Mouse (Mus musculus) kidney, embryonic 16.5 days (tissue): ENCODE results near the gene Prim2. TPM values are rescaled to one million over a fixed set of nuclear protein-coding genes. Genes with fewer than 3 reads are reported as not detected.

ENCODE experiments used
- ATAC-seq: fragments of 200-750 bp; cut with Nextera tagmentation; 2 replicates; pipeline ENCODE4 v1.8.0; 2017; ENCODE audit warnings: moderate TSS enrichment; ENCODE audit not compliant: low FRiP score, low TSS enrichment
- H3K27ac ChIP-seq: fragments of 300-500 bp; sonication (generic); 2 replicates; pipeline ENCODE4 v1.5.1; 2014; ENCODE audit warnings: low read length
- H3K27me3 ChIP-seq: fragments of 300-500 bp; sonication (generic); 2 replicates; pipeline ENCODE4 v1.6.1; 2014; ENCODE audit warnings: low read length, control low read depth, mixed read lengths; ENCODE audit not compliant: insufficient read depth
- H3K36me3 ChIP-seq: fragments of 300-500 bp; sonication (generic); 2 replicates; pipeline ENCODE4 v1.6.1; 2014; ENCODE audit warnings: low read length, control low read depth, mixed read lengths; ENCODE audit not compliant: insufficient read depth
- H3K4me1 ChIP-seq: fragments of 300-500 bp; sonication (generic); 2 replicates; pipeline ENCODE4 v1.6.1; 2014; ENCODE audit warnings: low read length, control low read depth, mixed read lengths; ENCODE audit not compliant: insufficient read depth
- H3K4me2 ChIP-seq: fragments of 300-500 bp; sonication (generic); replicated peaks from 2 replicates; pipeline ENCODE4 v1.6.1; 2014; ENCODE audit warnings: low read depth, low read length
- H3K4me3 ChIP-seq: fragments of 300-500 bp; sonication (generic); 2 replicates; pipeline ENCODE4 v1.5.1; 2014; ENCODE audit warnings: mild to moderate bottlenecking, low read length
- H3K9ac ChIP-seq: fragments of 300-500 bp; sonication (generic); replicated peaks from 2 replicates; pipeline ENCODE4 v1.6.1; 2014; ENCODE audit warnings: low read length
- H3K9me3 ChIP-seq: fragments of 300-500 bp; sonication (generic); 2 replicates; pipeline ENCODE4 v1.6.1; 2016; ENCODE audit warnings: low read length, control low read depth
- WGBS: fragments of 180-500 bp; shearing (Covaris S2); extraction: QIAGEN DNeasy Blood & Tissue Kit; methylation state at CpG from one replicate; pipeline ENCODE4 v1.1.7; 2014; 5-methylcytosine and 5-hydroxymethylcytosine counted together
- polyA plus RNA-seq: library from polyadenylated mRNA; unstranded; fragments of >200 nt; fragmentation: Nextera tagmentation; extraction: Ambion mirVana; gene quantifications from 2 replicates; pipeline ENCODE4 v1.2.1, GENCODE M21; 2015

Gene Prim2
- polyA plus RNA-seq, 1 experiment from 2014 or later: 35.8 TPM

DNA sequence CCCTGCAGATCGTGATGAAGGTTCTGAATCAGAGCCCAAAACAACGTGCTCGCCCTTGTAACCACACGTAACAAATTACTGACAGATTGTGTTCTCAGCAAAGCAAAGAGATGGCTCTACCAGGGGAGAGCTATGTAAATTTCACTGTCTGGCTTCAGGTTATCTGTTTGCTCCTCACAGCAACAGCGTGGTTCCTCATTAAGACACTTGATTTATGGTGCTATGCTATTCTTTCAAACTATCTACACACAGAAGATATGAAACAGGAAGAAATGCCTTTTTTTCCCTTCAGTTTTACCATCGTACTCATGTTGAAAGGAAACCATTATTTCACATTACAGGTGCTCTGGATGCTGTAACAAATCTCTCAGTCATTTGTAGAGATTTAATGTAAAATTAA, 179.4 kb downstream of the Prim2 start:
- no peak overlapping the region for H3K4me3 ChIP-seq
- H3K27me3 ChIP-seq: no peaks in the 10 kb centered on the region
- ATAC-seq: no peak
- no peak overlapping the region for H3K4me2 ChIP-seq
- no peaks in the 10 kb centered on the region for H3K4me1 ChIP-seq
- H3K27ac ChIP-seq: no peak overlapping the region
- WGBS: 51% methylated on average over 6 of the region's 6 CpGs
- H3K9ac ChIP-seq: no peak overlapping the region
- no peaks in the 10 kb centered on the region for H3K36me3 ChIP-seq
- H3K9me3 ChIP-seq: no peaks in the 10 kb centered on the region

DNA sequence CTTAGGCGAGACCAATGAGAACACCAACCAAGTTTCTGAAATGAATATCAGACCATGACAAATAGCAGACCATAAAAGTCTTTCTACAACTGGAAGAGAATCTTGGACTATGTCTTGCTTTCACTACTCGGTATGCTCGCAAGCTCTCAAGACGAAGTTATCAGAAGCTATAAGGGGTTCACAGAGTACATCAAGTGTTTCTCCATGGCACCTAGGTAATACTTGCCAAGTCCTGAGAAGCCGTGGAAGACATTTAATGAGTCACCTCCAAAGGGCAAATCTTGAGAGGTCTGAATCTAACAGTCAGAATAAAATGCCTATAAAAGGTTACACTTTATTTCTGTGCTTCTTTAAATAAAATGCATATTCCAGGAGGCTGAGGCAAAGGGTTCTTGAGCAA, 181.2 kb downstream of the Prim2 start:
- H3K9me3 ChIP-seq: no peaks in the 10 kb centered on the region

GRCm38 (mm10) chr1:33483746-33484145, 185.8 kb downstream of the Prim2 start:
- Histone ChIP-seq H3K27ac (no peak overlapping the region), H3K27me3 (no peaks in the 10 kb centered on the region), H3K9ac (no peak overlapping the region), H3K4me3 (no peak overlapping the region), H3K4me2 (no peak overlapping the region), H3K36me3 (peaks cover 4% of the 10 kb centered on the region; the same call in 1 of the 2 replicates), H3K4me1 (no peaks in the 10 kb centered on the region), H3K9me3 (no peaks in the 10 kb centered on the region)
- WGBS: 80% methylated on average over 3 of the region's 3 CpGs
- ATAC-seq: no peak

More for the DNA sequence above, 181.2 kb downstream of the Prim2 start:
- H3K27ac ChIP-seq: no peak overlapping the region
- H3K4me3 ChIP-seq: no peak overlapping the region
- no peak overlapping the region for H3K4me2 ChIP-seq
- ATAC-seq: no peak
- no peaks in the 10 kb centered on the region for H3K27me3 ChIP-seq
- H3K36me3 ChIP-seq: no peaks in the 10 kb centered on the region
- WGBS: 92% methylated on average over 5 of the region's 5 CpGs
- H3K9ac ChIP-seq: no peak overlapping the region
- H3K4me1 ChIP-seq: no peaks in the 10 kb centered on the region

- no peak for ATAC-seq
- Histone ChIP-seq H3K27ac (no peak overlapping the region), H3K4me1 (no peaks in the 10 kb centered on the region), H3K4me3 (no peak overlapping the region), H3K27me3 (no peaks in the 10 kb centered on the region), H3K4me2 (no peak overlapping the region), H3K36me3 (peaks cover 4% of the 10 kb centered on the region; the same call in 1 of the 2 replicates), H3K9me3 (no peaks in the 10 kb centered on the region), H3K9ac (no peak overlapping the region)
- 79% methylated on average over 7 of the region's 7 CpGs for WGBS
These were observed 189.2 kb downstream of the Prim2 start for GRCm38 (mm10) chr1:33480382-33480781.

DNA sequence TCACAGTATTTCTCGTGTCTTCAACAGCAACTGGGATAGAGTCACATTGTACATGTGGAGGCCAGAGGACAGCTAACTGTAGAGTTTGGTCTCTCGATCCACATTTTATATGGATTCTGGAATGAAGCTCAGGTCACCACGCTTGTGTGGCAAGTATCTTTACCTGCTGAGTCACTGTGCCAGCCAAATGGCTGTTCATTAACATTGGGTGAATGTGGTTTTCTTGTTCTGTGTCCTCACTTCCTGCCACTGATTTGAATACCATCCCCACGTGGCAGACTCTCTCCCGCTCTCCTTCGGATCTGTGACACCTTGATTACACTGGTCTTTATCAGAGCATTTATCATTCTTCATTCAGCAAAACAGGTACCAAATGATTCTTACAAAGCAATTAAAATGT, 198.5 kb downstream of the Prim2 start:
- Histone ChIP-seq H3K27me3 (no peaks in the 10 kb centered on the region), H3K4me1 (no peaks in the 10 kb centered on the region), H3K27ac (no peak overlapping the region), H3K36me3 (no peaks in the 10 kb centered on the region), H3K4me2 (no peak overlapping the region), H3K9me3 (no peaks in the 10 kb centered on the region), H3K9ac (no peak overlapping the region), H3K4me3 (no peak overlapping the region)
- 83% methylated on average over 6 of the region's 6 CpGs for WGBS
- ATAC-seq: no peak

GRCm38 (mm10) chr1:33470222-33470621, 199.4 kb downstream of the Prim2 start:
- no peaks in the 10 kb centered on the region for H3K36me3 ChIP-seq
- 93% methylated on average over 8 of the region's 8 CpGs for WGBS

GRCm38 (mm10) chr1:33464234-33464633, 205.4 kb downstream of the Prim2 start:
- H3K9ac ChIP-seq: no peak overlapping the region
- no peak overlapping the region for H3K27ac ChIP-seq
- H3K27me3 ChIP-seq: no peaks in the 10 kb centered on the region
- H3K36me3 ChIP-seq: no peaks in the 10 kb centered on the region
- no peaks in the 10 kb centered on the region for H3K4me1 ChIP-seq
- WGBS: 68% methylated on average over 5 of the region's 5 CpGs
- no peak overlapping the region for H3K4me2 ChIP-seq
- H3K4me3 ChIP-seq: no peak overlapping the region
- ATAC-seq: no peak
- no peaks in the 10 kb centered on the region for H3K9me3 ChIP-seq

More at GRCm38 (mm10) chr1:33470222-33470621, 199.4 kb downstream of the Prim2 start:
- no peak for ATAC-seq
- no peak overlapping the region for H3K4me2 ChIP-seq
- H3K27ac ChIP-seq: no peak overlapping the region
- H3K4me1 ChIP-seq: no peaks in the 10 kb centered on the region
- no peak overlapping the region for H3K4me3 ChIP-seq
- no peaks in the 10 kb centered on the region for H3K27me3 ChIP-seq
- no peaks in the 10 kb centered on the region for H3K9me3 ChIP-seq
- no peak overlapping the region for H3K9ac ChIP-seq

DNA sequence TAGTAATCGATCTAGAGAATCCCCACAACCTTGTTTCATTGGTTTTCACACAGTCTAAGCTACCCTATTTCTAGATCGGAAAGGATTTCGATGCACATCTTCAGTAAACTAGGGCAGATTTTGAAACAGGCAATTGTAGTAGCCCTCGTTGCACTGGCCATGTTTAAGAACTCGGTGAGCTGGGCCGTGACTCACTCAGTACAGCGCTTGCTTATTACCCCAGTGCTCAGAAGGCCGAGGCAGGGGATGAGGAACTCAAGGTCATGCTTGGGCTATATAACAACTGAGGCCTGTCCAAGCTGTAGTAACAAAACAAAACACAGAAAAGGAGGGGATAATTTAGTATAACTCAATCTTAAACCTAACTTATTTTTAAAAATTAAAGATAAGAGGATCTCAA, 208.9 kb downstream of the Prim2 start:
- Histone ChIP-seq H3K36me3 (no peaks in the 10 kb centered on the region), H3K4me1 (no peaks in the 10 kb centered on the region), H3K4me3 (no peak overlapping the region), H3K27me3 (no peaks in the 10 kb centered on the region), H3K9me3 (no peaks in the 10 kb centered on the region), H3K9ac (no peak overlapping the region), H3K27ac (no peak overlapping the region), H3K4me2 (no peak overlapping the region)
- ATAC-seq: no peak
- 72% methylated on average over 8 of the region's 8 CpGs for WGBS

- H3K36me3 ChIP-seq: no peaks in the 10 kb centered on the region
- no peaks in the 10 kb centered on the region for H3K9me3 ChIP-seq
- WGBS: 95% methylated on average over 3 of the region's 3 CpGs
- no peak overlapping the region for H3K4me3 ChIP-seq
- H3K4me1 ChIP-seq: no peaks in the 10 kb centered on the region
- ATAC-seq: no peak
- no peaks in the 10 kb centered on the region for H3K27me3 ChIP-seq
- no peak overlapping the region for H3K27ac ChIP-seq
- no peak overlapping the region for H3K9ac ChIP-seq
- H3K4me2 ChIP-seq: no peak overlapping the region
These were observed 209.3 kb downstream of the Prim2 start for GRCm38 (mm10) chr1:33460262-33460661.

- ATAC-seq: no peak
These were observed 210.6 kb downstream of the Prim2 start for GRCm38 (mm10) chr1:33458950-33459349.

More at GRCm38 (mm10) chr1:33458950-33459349, 210.6 kb downstream of the Prim2 start:
- no peaks in the 10 kb centered on the region for H3K36me3 ChIP-seq
- no peak overlapping the region for H3K9ac ChIP-seq
- no peaks in the 10 kb centered on the region for H3K27me3 ChIP-seq
- 92% methylated on average over 3 of the region's 3 CpGs for WGBS
- H3K4me3 ChIP-seq: no peak overlapping the region
- no peak overlapping the region for H3K4me2 ChIP-seq
- no peak overlapping the region for H3K27ac ChIP-seq
- no peaks in the 10 kb centered on the region for H3K4me1 ChIP-seq
- no peaks in the 10 kb centered on the region for H3K9me3 ChIP-seq
